Mouse (Mus musculus): ENCODE results near the gene Mapkapk3. TPM values are rescaled to one million over a fixed set of nuclear protein-coding genes. Genes with fewer than 3 reads are reported as not detected.
A peak's percentile ranks its signal among the peaks of the same experiment; 100 is the strongest.

The Mapkapk3 gene
- polyA plus RNA-seq, 1 experiment: 17.5 TPM

GRCm38 (mm10) chr9:107302592-107302991, 12.9 kb upstream of the Mapkapk3 start:
- no peak overlapping the region for H3K4me3 ChIP-seq (ENCODE audit: insufficient read depth, low read length)
- no peak for TF ChIP-seq CTCF (IDR thresholded peaks at IDR 0.05; ENCODE audit: borderline replicate concordance, insufficient read depth, low read length)
- no peak for TF ChIP-seq POLR2A (IDR thresholded peaks at IDR 0.05; ENCODE audit: low read depth, low read length)
- H3K4me1 ChIP-seq (ENCODE audit: control insufficient read depth, insufficient read depth, low read length): no peaks in the 10 kb centered on the region; the same call in 1 of the 2 replicates
- no peak overlapping the region for H3K27ac ChIP-seq (ENCODE audit: insufficient read depth, low read length)

- Histone ChIP-seq H3K27ac (ENCODE audit: insufficient read depth, low read length) (no peak overlapping the region), H3K4me1 (ENCODE audit: control insufficient read depth, insufficient read depth, low read length) (no peaks in the 10 kb centered on the region; the same call in 1 of the 2 replicates), H3K4me3 (ENCODE audit: insufficient read depth, low read length) (no peak overlapping the region)
- TF ChIP-seq CTCF (IDR thresholded peaks at IDR 0.05; ENCODE audit: borderline replicate concordance, insufficient read depth, low read length) (no peak), POLR2A (IDR thresholded peaks at IDR 0.05; ENCODE audit: low read depth, low read length) (no peak)
These were observed 12.1 kb upstream of the Mapkapk3 start for GRCm38 (mm10) chr9:107301554-107302331.

GRCm38 (mm10) chr9:107300224-107300973, 10.7 kb upstream of the Mapkapk3 start:
- H3K4me3 ChIP-seq (ENCODE audit: insufficient read depth, low read length): no peak overlapping the region
- TF ChIP-seq CTCF (IDR thresholded peaks at IDR 0.05; ENCODE audit: borderline replicate concordance, insufficient read depth, low read length) (no peak), POLR2A (IDR thresholded peaks at IDR 0.05; ENCODE audit: low read depth, low read length) (no peak)
- H3K27ac ChIP-seq (ENCODE audit: insufficient read depth, low read length): no peak overlapping the region
- peaks cover 2% of the 10 kb centered on the region; the same call in 1 of the 2 replicates for H3K4me1 ChIP-seq (ENCODE audit: control insufficient read depth, insufficient read depth, low read length)

GRCm38 (mm10) chr9:107299783-107300182, 10.1 kb upstream of the Mapkapk3 start:
- no peak overlapping the region for H3K4me3 ChIP-seq (ENCODE audit: insufficient read depth, low read length)
- no peak overlapping the region for H3K27ac ChIP-seq (ENCODE audit: insufficient read depth, low read length)
- H3K4me1 ChIP-seq (ENCODE audit: control insufficient read depth, insufficient read depth, low read length): peaks cover 2% of the 10 kb centered on the region; the same call in 1 of the 2 replicates
- no peak for TF ChIP-seq CTCF (IDR thresholded peaks at IDR 0.05; ENCODE audit: borderline replicate concordance, insufficient read depth, low read length)
- TF ChIP-seq POLR2A (IDR thresholded peaks at IDR 0.05; ENCODE audit: low read depth, low read length): no peak

GRCm38 (mm10) chr9:107298876-107299275, 9.2 kb upstream of the Mapkapk3 start:
- no peak overlapping the region for H3K4me3 ChIP-seq (ENCODE audit: insufficient read depth, low read length)
- peaks cover 2% of the 10 kb centered on the region; the same call in 1 of the 2 replicates for H3K4me1 ChIP-seq (ENCODE audit: control insufficient read depth, insufficient read depth, low read length)
- TF ChIP-seq POLR2A (IDR thresholded peaks at IDR 0.05; ENCODE audit: low read depth, low read length) (no peak), CTCF (IDR thresholded peaks at IDR 0.05; ENCODE audit: borderline replicate concordance, insufficient read depth, low read length) (no peak)
- no peak overlapping the region for H3K27ac ChIP-seq (ENCODE audit: insufficient read depth, low read length)

- H3K4me1 ChIP-seq (ENCODE audit: control insufficient read depth, insufficient read depth, low read length): peaks cover 2% of the 10 kb centered on the region; the same call in 1 of the 2 replicates
- TF ChIP-seq POLR2A (IDR thresholded peaks at IDR 0.05; ENCODE audit: low read depth, low read length): no peak
- no peak for TF ChIP-seq CTCF (IDR thresholded peaks at IDR 0.05; ENCODE audit: borderline replicate concordance, insufficient read depth, low read length)
- H3K27ac ChIP-seq (ENCODE audit: insufficient read depth, low read length): no peak overlapping the region
- H3K4me3 ChIP-seq (ENCODE audit: insufficient read depth, low read length): no peak overlapping the region; the same call in 1 of the 2 replicates
These were observed 8.5 kb upstream of the Mapkapk3 start for GRCm38 (mm10) chr9:107298059-107298780.

- Histone ChIP-seq H3K4me3 (ENCODE audit: insufficient read depth, low read length) (peak overlapping the region; percentile 65), H3K27ac (ENCODE audit: insufficient read depth, low read length) (no peak overlapping the region), H3K4me1 (ENCODE audit: control insufficient read depth, insufficient read depth, low read length) (peaks cover 2% of the 10 kb centered on the region; the same call in 1 of the 2 replicates)
- TF ChIP-seq POLR2A (IDR thresholded peaks at IDR 0.05; ENCODE audit: low read depth, low read length) (no peak), CTCF (IDR thresholded peaks at IDR 0.05; ENCODE audit: borderline replicate concordance, insufficient read depth, low read length) (no peak)
These were observed 8.0 kb upstream of the Mapkapk3 start for GRCm38 (mm10) chr9:107297658-107298057.

- peaks cover 2% of the 10 kb centered on the region; the same call in 1 of the 2 replicates for H3K4me1 ChIP-seq (ENCODE audit: control insufficient read depth, insufficient read depth, low read length)
These were observed 7.4 kb upstream of the Mapkapk3 start for GRCm38 (mm10) chr9:107297059-107297458.

GRCm38 (mm10) chr9:107296501-107296965, 6.9 kb upstream of the Mapkapk3 start:
- no peak for TF ChIP-seq CTCF (IDR thresholded peaks at IDR 0.05; ENCODE audit: borderline replicate concordance, insufficient read depth, low read length)
- peak; percentile 76; the same call in 1 of the 2 replicates for TF ChIP-seq POLR2A (IDR thresholded peaks at IDR 0.05; ENCODE audit: low read depth, low read length)
- H3K27ac ChIP-seq (ENCODE audit: insufficient read depth, low read length): peak overlapping the region; percentile 62
- peaks cover 2% of the 10 kb centered on the region; the same call in 1 of the 2 replicates for H3K4me1 ChIP-seq (ENCODE audit: control insufficient read depth, insufficient read depth, low read length)
- peak overlapping the region; percentile 65 for H3K4me3 ChIP-seq (ENCODE audit: insufficient read depth, low read length)

More at GRCm38 (mm10) chr9:107297059-107297458, 7.4 kb upstream of the Mapkapk3 start:
- peak overlapping the region; percentile 62 for H3K27ac ChIP-seq (ENCODE audit: insufficient read depth, low read length)
- TF ChIP-seq CTCF (IDR thresholded peaks at IDR 0.05; ENCODE audit: borderline replicate concordance, insufficient read depth, low read length) (no peak), POLR2A (IDR thresholded peaks at IDR 0.05; ENCODE audit: low read depth, low read length) (no peak)
- peak overlapping the region; percentile 65 for H3K4me3 ChIP-seq (ENCODE audit: insufficient read depth, low read length)
